Mouse (Mus musculus) heart, adult 18-20 months (tissue): ENCODE data around the gene Sipa1l1. TPM values are rescaled to one million over a fixed set of nuclear protein-coding genes. Genes with fewer than 3 reads are reported as not detected.

Source experiments
- DNase-seq, 2 experiments: peaks; one replicate each; pipeline ENCODE4 v3.0.0; 2021 to 2022; ENCODE audit warnings: mixed read lengths in 1 of 2
- total RNA-seq, 2 experiments: library from RNA; stranded (reverse); gene quantifications; 2 replicates each; pipeline ENCODE4 v1.2.3; 2021

Gene Sipa1l1
- total RNA-seq, 2 experiments from 2014 or later, result 8.4 to 10.5 TPM

GRCm38 (mm10) chr12:82247371-82248258 is 78.5 kb downstream of the Sipa1l1 start:
- no peak for DNase-seq

GRCm38 (mm10) chr12:82248501-82248900 is 79.4 kb downstream of the Sipa1l1 start:
- no peak for DNase-seq

GRCm38 (mm10) chr12:82251328-82251727 is 82.2 kb downstream of the Sipa1l1 start:
- DNase-seq, result no peak

GRCm38 (mm10) chr12:82254076-82254475 is 85.0 kb downstream of the Sipa1l1 start:
- DNase-seq, result peak in 1 of 2 experiments; percentile 42

GRCm38 (mm10) chr12:82256012-82256411 is 86.9 kb downstream of the Sipa1l1 start:
- DNase-seq, result no peak

- DNase-seq, result peak in 1 of 2 experiments; percentile 33
Measured at GRCm38 (mm10) chr12:82256921-82257500, 87.9 kb downstream of the Sipa1l1 start.

GRCm38 (mm10) chr12:82257994-82258785 is 89.1 kb downstream of the Sipa1l1 start:
- no peak for DNase-seq

- no peak for DNase-seq
Measured at GRCm38 (mm10) chr12:82263443-82263842, 94.3 kb downstream of the Sipa1l1 start.

GRCm38 (mm10) chr12:82264083-82264851 is 95.1 kb downstream of the Sipa1l1 start:
- no peak for DNase-seq

GRCm38 (mm10) chr12:82265335-82266274 is 96.5 kb downstream of the Sipa1l1 start:
- DNase-seq, result peak; percentile 24 to 37

- no peak for DNase-seq
Measured at GRCm38 (mm10) chr12:82271447-82271846, 102.3 kb downstream of the Sipa1l1 start.

- DNase-seq, result no peak
Measured at GRCm38 (mm10) chr12:82273503-82273902, 104.4 kb downstream of the Sipa1l1 start.

- DNase-seq, result no peak
Measured at GRCm38 (mm10) chr12:82274576-82274975, 105.5 kb downstream of the Sipa1l1 start.

GRCm38 (mm10) chr12:82275767-82276166 is 106.6 kb downstream of the Sipa1l1 start:
- DNase-seq, result peak; percentile 78 to 86

- no peak for DNase-seq
Measured at GRCm38 (mm10) chr12:82276591-82276990, 107.5 kb downstream of the Sipa1l1 start.

- no peak for DNase-seq
Measured at GRCm38 (mm10) chr12:82284617-82285016, 115.5 kb downstream of the Sipa1l1 start.

- no peak for DNase-seq
Measured at GRCm38 (mm10) chr12:82285018-82285417, 115.9 kb downstream of the Sipa1l1 start.

- DNase-seq, result no peak
Measured at GRCm38 (mm10) chr12:82286068-82286467, 116.9 kb downstream of the Sipa1l1 start.

GRCm38 (mm10) chr12:82286804-82287203 is 117.7 kb downstream of the Sipa1l1 start:
- no peak for DNase-seq

GRCm38 (mm10) chr12:82293545-82294247 is 124.6 kb downstream of the Sipa1l1 start:
- no peak for DNase-seq
